Mouse (Mus musculus): ENCODE data around the gene Mpped2.

DNA sequence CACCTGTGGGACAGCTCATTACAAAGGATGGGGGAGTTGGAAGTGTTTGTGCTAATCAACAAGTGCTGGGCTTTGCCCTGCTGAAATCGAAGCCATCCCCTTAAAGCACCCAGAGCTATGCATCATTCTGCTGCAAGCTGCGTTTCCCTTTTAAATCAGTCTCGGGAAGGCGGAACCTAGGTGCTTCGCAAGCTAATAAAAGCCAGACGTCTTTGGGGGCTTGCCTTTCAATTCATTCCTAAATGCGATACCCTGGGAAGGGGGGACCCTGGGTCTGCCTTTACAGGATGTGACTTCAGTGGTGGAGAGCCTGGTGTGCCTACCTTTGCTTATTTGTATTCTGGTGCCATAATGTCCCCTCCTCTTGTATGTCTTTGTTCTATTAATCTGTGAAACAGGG, 103.2 kb downstream of the Mpped2 start:
- TF ChIP-seq E2F4 (IDR thresholded peaks at IDR 0.05; ENCODE audit: insufficient read depth) (no peak), USF1 (IDR thresholded peaks at IDR 0.05; ENCODE audit: low read depth) (no peak), POLR2A (IDR thresholded peaks at IDR 0.05; ENCODE audit: insufficient read length, low read depth) (no peak), CEBPB (IDR thresholded peaks at IDR 0.05; ENCODE audit: insufficient read depth, poor library complexity, severe bottlenecking) (no peak), POLR2AphosphoS2 (IDR thresholded peaks at IDR 0.05; ENCODE audit: insufficient read length, low read depth) (no peak)

All from myocyte (in vitro differentiated cells).